In the genomic region with DNA sequence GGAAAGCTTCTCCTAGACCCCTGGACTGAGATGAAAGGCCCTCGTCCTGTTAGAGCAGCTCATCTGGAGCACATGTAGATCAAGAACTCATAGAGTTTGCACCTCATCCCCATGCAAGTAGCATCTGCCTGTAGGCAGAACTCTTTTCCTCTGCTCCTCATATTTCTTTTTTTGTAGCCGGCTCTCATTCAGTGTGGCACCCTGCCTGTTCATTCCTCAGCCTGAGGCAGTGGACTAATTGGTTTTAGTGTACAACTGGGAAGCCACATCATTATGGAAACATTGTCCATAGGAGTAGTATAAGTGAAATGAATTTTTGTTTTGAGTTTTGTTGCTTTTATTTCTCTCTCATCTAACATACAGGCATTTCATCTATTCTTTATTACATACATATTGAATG, we compare ENCODE assay signal across 20 mouse cellular contexts.
DNase-seq lines count a peak whose midpoint lies in the region; TF ChIP-seq lines count a peak whose summit lies in the region.
"Had no signal": no experiment of that assay in that cellular context is flagged by ENCODE, and none has a peak within 500 bp of the region (broad histone marks: within the 10 kb centered on the region; RNA-seq: fewer than 3 reads in every experiment).

No protein-coding gene starts in this region.

- H3K4me3 ChIP-seq in layer of hippocampus, adult 2 months: no peak overlapping the region
- H3K4me3 ChIP-seq: embryonic facial prominence, embryonic 12.5 days; embryonic facial prominence, embryonic 15.5 days; heart, adult 2 months; heart, embryonic 10.5 days; heart, embryonic 13.5 days; hindbrain, embryonic 13.5 days had no signal

- DNase-seq in heart, adult 11 months: peak; percentile 29
- DNase-seq in heart, postnatal 4 days: no peak
- no peak for DNase-seq in layer of hippocampus, adult 2 months (ENCODE audit: low spot score in 2 of 2)
- DNase-seq in layer of hippocampus, adult 9-11 months: no peak
- DNase-seq in retina, postnatal 1 day: peak; percentile 27
- no peak for DNase-seq in retina, embryonic 14.5 days (ENCODE audit: low spot score)
- no peak for DNase-seq in lung, postnatal 10 days
- DNase-seq: adrenal gland, postnatal 10 days; adrenal gland, postnatal 36 days; cerebellum, adult 11 months; cerebellum, adult 9-11 months; forebrain, postnatal 0 days; gastrocnemius, postnatal 25 days; heart, adult 2 months; heart, postnatal 14 days had no signal

- no peak for TF ChIP-seq CTCF in layer of hippocampus, adult 2 months (conservative IDR thresholded peaks at IDR 0.05)

- H3K27ac ChIP-seq in layer of hippocampus, adult 2 months: 0 out of 2 replicates have a peak overlapping the region, but pooled peaks have one; percentile 10
- H3K27ac ChIP-seq: embryonic facial prominence, embryonic 12.5 days; embryonic facial prominence, embryonic 15.5 days; heart, adult 2 months; heart, embryonic 10.5 days; heart, embryonic 13.5 days; hindbrain, embryonic 13.5 days had no signal

Comparison
In these comparisons a context has a peak if more than half of its experiments do, and no peak if none do; other contexts are left out.
1. DNase-seq: peak in heart, adult 11 months (single experiment) and retina, postnatal 1 day (single experiment); none in heart, postnatal 4 days (single experiment), layer of hippocampus, adult 2 months (0 of 2), layer of hippocampus, adult 9-11 months (single experiment), retina, embryonic 14.5 days (single experiment) and lung, postnatal 10 days (single experiment).